Mouse (Mus musculus) small intestine, adult 2 months (tissue): Measurements from ENCODE around the gene Gm9732.
"Not testable (repeated sequence)": the region's sequence is repeated elsewhere in the genome, so short reads cannot be mapped to it uniquely, and the experiment has no call there.

Experiments used
- CTCF ChIP-seq: fragments of 200-500 bp; IDR thresholded peaks from 2 replicates; pipeline ENCODE4 v1.5.1; 2012; ENCODE audit warnings: low read depth, mild to moderate bottlenecking, control low read depth, inconsistent platforms, low read length, moderate library complexity, mixed read lengths; ENCODE audit not compliant: insufficient replicate concordance, insufficient read length; ENCODE audit errors: extremely low read depth
- POLR2A ChIP-seq: fragments of 200-500 bp; IDR thresholded peaks from 2 replicates; pipeline ENCODE4 v1.6.1; 2012; ENCODE audit warnings: low read depth, mild to moderate bottlenecking, control low read depth, inconsistent platforms, low read length, moderate library complexity

GRCm38 (mm10) chr14:43237769-43238168 lies 37.1 kb upstream of the Gm9732 start:
- TF ChIP-seq CTCF, POLR2A: not testable (repeated sequence)
